Mouse (Mus musculus): ENCODE data around the gene Vpreb1.

- no peak for TF ChIP-seq CTCF (IDR thresholded peaks at IDR 0.05; ENCODE audit: control insufficient read depth, insufficient read depth, low read length)
- TF ChIP-seq POLR2A (IDR thresholded peaks at IDR 0.05; ENCODE audit: borderline replicate concordance, control insufficient read depth, low read depth, low read length): no peak
Observed at GRCm38 (mm10) chr16:16879025-16879424, 8.4 kb upstream of the Vpreb1 start.
